Mouse (Mus musculus) cerebellum, adult 18-20 months (tissue): ENCODE measurements around the gene Unc5c.

Experiments
- DNase-seq, 2 experiments: peaks; one replicate each; pipeline ENCODE4 v3.0.0; 2021

Unc5c gene

DNA sequence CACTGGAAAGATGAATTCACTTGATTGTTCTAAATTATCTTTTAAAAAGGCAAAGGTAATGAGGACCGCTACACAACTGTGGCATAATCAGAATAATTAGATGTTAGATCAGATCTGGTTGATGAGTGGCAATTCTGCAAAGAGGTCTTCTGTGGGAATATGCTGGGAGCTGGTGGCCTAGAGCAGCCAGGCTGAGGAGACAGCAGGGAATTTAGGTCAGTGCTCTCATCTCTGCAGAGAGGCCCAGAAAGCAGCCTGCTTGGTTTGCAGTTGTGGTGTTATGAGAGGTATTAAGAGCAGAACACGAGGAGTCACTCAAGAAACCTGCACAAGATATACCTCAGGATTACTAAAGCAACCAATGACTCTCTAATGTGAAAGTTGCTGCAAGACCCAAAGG lies 133.9 kb downstream of the Unc5c start:
- DNase-seq: peak; percentile 61 to 63

DNA sequence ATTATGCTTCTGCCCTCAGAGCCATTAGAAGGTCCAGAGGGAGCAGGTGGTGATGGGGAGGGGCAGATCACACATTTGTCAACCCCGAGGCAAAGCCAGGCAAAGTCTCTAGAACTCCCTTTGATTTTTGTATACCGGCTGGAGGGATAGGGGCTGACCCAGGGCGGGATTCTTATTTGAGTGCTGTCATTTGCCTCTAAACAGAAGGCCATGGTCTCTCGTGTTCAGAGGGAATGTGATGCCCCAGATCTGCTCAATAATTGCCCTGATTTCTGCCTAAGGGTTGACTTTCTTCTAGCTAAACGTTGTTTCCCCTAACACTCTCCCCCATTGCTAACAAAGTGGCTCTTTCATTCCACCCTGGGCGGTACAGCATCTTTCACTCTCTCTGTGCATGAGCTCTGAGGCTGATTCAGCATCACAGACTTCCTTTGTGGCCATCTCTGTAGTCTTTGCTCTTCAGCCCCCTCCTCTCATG lies 136.1 kb downstream of the Unc5c start:
- DNase-seq: peak; percentile 69 to 75

DNA sequence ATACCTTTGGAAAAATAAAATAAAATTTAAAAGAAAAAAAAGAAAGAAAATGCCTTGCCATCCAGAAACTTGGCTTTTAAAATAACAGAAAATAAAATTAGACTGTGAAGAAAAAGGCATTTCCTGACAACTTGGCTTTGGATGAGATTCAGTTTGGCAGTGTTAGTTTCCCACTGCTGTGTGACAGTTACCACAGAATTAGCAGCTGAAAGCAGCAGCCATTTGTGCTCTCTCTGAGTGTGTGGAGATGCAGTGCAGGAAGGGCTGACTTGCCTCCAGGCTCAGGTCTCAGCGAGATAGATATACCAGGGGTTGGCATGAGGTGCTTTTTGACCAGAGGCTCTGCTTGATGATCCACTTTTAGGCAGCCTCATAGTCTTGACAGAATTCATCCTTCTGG lies 151.7 kb downstream of the Unc5c start:
- DNase-seq: peak; percentile 44 to 51

DNA sequence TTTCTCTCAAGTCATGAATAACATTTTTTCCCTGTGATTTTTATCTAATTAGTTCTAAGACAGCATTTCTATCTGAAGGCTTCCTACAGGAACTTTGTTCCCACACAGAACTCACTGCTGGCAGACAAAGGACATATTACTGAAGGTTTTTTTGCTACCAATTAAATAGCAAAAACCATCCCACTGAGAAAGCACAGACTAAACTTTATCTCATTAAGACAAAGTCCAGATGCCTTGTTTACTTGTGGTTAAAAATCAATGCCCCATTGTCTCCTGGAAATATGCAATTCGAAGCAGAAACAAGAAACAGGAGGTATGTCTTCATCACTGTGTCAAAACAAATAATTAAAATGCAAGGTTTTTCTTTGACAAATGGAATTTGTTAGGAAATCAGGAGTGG lies 153.7 kb downstream of the Unc5c start:
- no peak for DNase-seq

GRCm38 (mm10) chr3:141621496-141621895 lies 156.5 kb downstream of the Unc5c start:
- DNase-seq: peak; percentile 59 to 74

DNA sequence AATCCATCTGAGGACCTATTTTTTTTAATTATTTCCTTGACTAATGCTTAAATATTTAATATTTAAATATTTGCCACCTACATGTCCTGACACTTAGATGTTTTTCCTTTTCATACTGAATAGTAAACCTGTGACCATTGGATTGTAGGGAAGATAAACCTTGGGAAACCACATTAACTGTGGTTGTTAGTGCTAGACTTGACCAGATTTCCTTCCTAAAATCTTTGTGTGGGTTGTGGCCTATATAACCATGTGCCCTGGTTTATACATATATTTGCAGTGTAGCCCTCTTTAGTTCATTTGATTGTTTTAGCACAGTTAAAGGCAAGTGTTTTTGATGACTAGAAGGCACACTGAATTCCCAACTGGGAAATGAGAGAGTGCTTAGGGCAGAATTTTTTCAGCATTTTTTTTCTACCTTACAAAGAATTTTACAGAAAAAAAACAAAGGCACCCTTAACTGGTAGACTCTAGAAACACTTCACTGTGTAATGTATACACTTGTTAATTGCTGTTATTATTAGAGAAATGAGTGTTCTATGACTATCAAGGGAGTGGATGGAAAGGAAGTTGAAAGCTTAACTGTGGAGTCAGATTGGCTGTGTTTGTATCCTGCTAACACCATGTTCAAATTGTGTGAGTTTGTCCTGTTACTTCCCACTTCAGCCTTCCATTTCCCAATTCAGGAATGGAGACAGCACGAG lies 162.1 kb downstream of the Unc5c start:
- DNase-seq: no peak

GRCm38 (mm10) chr3:141627639-141627977 lies 162.6 kb downstream of the Unc5c start:
- no peak for DNase-seq

GRCm38 (mm10) chr3:141629431-141629830 lies 164.4 kb downstream of the Unc5c start:
- DNase-seq: no peak

DNA sequence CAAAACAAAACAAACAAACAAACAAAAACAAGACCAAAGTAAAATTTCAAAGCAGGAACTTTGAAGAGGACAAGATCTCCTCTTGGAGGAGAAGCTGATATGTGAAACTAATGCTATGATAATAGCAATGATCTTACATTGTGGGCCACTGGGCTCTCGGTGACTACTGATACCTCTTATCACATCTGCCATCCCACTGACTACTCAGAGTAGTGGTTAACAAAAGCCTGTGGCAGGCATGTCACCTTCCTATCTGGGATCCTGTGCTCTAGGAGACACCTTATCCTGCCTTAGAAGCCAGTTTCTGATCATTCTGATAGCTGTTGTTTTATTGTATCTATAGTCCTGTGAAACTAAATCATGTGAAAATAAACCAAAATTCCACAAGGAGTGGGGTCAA lies 172.9 kb downstream of the Unc5c start:
- DNase-seq: no peak

DNA sequence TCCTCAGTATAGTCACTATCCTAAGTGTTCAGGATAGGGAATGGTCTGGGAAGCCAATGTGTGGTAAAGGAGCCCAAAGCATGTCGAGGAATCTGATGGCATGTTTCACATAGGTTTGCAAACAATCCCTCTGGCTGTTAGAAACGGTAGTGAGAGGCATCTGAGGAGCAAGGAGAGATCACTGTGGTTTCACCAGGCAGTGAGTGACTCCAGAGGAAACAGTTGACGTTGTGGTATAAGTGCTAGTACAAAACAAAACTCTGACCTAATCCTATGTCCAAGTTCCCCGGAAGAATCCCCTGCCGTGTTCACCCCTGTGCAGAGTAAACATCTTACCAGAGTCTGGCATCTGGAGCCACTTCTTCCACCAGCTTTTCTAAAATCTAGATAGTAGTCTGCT lies 179.2 kb downstream of the Unc5c start:
- DNase-seq: no peak

DNA sequence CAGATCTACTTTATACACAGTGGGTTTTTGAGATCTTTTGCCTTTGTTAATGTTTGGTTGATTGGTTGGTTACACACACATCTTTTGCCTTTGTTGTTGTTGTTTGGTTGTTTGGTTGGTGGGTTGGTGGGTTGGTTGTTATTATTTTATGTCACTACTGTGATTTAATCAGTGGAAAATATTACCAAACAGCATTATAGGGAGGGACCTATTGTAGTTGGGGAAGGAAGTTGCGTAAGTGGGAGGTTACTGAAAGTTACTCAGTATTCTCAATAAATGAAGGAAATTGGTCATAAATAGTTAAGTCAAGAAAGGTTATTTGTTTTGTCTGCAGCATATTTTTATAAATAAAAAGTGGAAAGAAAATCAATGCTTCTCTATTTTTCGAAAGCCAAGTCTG lies 181.6 kb downstream of the Unc5c start:
- no peak for DNase-seq

DNA sequence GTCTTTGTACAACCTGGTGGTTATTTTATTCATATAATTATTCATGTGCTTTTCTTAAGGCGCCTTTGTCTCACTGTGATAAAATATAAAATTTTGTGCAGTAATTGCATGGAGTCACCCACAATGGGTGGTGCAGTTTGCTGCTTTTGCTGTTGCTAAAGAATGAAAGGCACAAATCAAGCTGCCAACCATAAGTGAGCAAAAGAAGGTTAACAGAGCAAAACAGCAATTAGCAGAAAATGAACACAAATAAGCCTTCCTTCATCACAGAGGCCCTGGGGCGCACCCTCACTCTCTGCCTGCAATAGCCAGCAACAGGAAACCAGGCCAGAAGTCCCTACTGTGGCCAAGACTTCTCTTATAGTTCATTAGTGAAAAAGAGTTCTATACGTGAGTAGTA lies 185.6 kb downstream of the Unc5c start:
- DNase-seq: no peak

DNA sequence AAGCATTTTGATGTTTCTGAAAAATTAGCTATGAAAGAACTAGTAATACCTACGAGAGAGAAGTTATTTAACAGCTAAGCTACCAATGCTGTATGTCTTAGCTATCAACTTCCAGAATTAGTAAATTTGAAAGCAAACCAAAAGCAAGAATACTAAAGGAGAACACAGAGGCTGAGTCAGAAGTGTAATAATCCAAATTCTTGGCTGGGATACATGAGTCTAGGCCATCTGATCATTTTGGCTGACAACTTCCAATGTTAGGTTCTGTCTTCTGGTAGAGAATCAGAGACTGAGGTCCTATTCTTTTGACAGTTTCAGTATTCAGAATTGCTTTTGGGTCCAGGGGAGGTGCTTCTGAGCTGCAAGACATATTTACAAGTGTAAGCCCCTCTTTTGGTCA lies 188.9 kb downstream of the Unc5c start:
- DNase-seq: peak in 1 of 2 experiments; percentile 30

GRCm38 (mm10) chr3:141659041-141659789 lies 194.2 kb downstream of the Unc5c start:
- DNase-seq: no peak

DNA sequence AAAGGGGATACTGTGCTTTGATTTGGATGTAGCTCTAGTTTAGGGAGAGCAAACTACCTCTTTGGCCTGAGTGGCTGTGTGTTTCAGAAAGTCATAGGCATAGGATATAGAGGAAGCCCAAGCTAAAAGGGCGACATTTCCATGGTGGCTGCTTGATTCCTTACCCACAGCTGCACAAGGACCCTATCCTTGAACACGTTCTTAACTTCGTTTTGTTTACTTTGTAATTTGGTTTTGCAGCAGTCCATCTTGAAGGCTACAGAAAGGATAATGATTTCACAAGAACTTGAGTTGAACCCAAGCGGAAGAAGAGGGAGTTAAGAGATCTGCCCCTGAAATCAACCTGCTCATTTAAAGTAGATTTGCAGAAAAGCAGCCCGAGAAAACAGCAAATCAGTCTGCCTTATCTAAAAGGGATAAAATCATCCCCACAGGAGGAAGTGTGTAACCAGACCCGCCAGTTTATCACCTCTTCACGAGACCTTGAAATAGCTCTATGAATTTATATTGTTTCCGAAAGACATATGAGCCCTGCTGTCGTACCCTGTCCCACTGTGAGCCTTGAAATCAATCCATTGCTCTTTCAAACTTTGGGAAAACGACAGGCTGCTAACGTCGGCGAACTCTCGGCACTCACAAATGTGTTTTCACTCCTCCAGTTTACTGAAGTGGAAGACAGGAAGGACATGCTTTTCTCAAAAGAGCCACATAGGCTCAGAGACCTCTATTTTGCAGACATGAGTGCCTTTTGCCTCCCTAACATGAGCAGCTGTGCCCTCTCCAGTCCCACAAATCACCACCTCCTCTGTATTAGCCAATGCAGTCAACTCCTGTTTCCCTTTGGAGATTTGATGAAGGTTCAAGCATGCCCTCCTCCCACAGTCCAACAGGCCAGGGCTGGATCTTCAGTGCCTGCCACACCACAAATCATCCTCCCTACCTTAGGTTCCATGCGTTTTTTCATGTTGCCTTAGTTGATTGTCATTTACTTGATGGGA lies 195.3 kb downstream of the Unc5c start:
- no peak for DNase-seq

DNA sequence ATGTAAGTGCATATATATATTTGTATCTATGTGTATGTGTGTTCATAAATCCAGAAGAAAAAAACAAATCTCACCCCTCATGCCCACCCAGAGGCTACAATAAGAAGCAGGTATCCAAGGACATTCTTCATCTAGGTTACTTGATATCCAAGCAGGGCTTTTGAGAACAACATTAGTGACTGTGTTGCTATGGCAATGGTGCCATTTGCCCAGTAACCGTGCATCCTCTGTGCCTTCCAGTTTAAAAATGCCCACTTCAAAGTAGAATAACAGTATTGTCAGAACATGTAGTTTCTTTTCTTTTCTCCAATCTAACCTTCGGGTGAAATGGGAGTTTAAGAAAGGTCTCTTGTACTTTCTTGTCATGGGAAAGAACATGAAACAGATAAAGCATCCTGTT lies 224.1 kb downstream of the Unc5c start:
- DNase-seq: no peak

DNA sequence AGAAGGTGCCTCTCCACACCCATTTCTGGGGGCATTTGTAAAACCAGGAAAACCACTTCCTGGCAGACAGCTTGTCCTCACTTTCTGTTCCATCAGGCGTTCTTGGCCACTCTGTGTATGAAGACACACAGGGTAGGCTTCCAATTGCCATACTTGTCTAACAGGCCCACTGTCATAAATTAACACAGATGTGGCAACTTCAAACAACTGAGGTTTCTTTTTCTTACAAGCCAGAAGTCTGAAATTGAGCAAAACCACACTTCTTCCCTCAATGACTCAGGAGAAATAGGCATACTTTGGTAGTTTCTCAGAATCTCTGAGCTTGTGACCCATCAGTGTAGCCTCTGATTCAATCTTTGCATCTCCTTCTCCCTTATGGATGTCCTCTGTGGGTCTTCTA lies 225.7 kb downstream of the Unc5c start:
- DNase-seq: no peak

DNA sequence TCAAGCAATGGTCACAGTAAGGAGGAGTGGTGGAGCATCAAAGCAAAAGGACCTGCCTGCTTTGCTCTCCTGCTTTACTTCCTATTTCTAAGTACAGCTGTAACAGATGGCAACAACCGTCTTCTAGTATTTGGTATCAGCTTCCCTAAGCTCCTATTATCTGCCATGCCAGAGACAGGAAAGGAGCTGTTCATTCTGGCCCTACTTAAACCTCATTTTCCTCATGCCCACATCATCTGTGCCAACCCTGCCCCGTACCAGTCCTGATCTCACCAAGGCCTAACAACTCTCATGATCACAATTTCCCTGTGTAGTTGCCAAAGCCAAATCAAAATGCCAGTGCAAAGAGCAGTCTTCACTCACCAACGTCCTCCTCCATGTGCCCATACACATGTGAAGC lies 226.4 kb downstream of the Unc5c start:
- DNase-seq: no peak

GRCm38 (mm10) chr3:141691846-141692245 lies 226.8 kb downstream of the Unc5c start:
- DNase-seq: no peak

- DNase-seq: no peak
Observed at GRCm38 (mm10) chr3:141699177-141699576, 234.2 kb downstream of the Unc5c start.

DNA sequence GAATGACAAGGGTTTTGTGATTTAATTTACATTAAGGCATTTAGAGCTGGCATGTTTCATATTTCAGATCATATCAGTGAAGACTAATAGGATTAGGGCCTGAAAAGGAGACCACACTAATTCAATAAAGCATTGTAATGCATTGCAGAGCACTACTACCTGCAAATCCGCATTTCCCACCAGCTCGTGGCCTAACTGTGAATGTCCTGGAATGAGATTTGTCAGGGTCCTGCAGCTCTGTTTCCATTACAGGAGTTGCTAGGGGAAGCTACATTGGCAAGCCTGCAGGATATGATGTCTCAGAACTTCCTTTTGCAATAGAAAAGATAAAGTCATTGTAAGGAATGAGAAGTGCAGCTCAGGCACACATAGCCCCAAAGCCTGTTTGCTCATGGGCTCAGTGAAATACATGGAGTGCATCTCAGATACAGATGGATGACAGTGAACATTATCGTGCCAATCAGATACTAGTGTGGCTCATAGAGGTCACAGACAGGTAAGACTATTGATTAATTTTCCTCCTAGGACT lies 236.4 kb downstream of the Unc5c start:
- DNase-seq: no peak

- DNase-seq: no peak
Observed at GRCm38 (mm10) chr3:141711601-141712000, 246.6 kb downstream of the Unc5c start.

- DNase-seq: no peak
Observed at GRCm38 (mm10) chr3:141716371-141716770, 251.4 kb downstream of the Unc5c start.
